Mouse (Mus musculus): ENCODE data around the gene Ugt1a9.

GRCm38 (mm10) chr1:88260604-88261377, 190.2 kb downstream of the Ugt1a9 start:
- TF ChIP-seq CTCF (IDR thresholded peaks at IDR 0.05; ENCODE audit: borderline replicate concordance, extremely low read depth, insufficient read depth, insufficient read length): no peak
- no peak for TF ChIP-seq POLR2A (IDR thresholded peaks at IDR 0.05; ENCODE audit: borderline replicate concordance, extremely low read depth, insufficient read depth, insufficient read length, poor library complexity, severe bottlenecking)

Measured in brain, embryonic 14.5 days (tissue).